Mouse (Mus musculus) induced T-regulatory cell, adult 2 months (primary cell): ENCODE results near the gene Ostf1.
"Not testable (repeated sequence)": the region's sequence is repeated elsewhere in the genome, so short reads cannot be mapped to it uniquely, and the experiment has no call there.

Experiments
- DNase-seq: peaks from one replicate; pipeline ENCODE4 v3.0.0-alpha.2; 2012; ENCODE audit warnings: low read depth

The Ostf1 gene

DNA sequence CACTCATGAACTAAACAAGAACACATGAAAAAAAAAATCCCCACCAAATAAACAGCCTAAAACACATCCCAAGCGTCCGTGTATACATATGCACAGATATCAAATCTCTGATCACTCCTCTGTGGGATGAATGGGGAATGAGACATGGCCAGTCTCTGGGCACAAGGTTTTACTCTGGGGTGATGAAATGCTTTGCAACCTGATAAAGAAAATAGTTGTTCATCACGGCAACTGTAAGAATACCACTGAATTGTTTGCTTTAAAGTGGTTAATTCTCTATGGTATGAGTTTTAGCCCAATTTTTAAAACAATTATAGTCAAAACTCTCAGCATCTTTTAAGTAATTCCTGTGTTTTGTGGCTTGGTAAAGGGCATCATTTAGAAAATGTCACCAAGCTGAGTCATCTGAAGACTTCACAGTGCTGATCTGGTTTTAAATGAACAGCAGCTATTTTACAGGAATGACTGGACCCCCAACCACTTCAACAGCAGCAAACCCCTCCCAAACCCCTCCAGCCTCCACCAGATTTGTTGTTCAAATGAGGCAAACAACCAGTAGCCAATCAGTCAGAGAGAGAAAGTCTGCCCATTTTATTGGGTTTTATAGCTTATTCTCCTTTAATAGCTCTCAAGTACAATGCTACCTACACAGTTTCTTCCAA lies 33.2 kb downstream of the Ostf1 start:
- peak; percentile 75 for DNase-seq

DNA sequence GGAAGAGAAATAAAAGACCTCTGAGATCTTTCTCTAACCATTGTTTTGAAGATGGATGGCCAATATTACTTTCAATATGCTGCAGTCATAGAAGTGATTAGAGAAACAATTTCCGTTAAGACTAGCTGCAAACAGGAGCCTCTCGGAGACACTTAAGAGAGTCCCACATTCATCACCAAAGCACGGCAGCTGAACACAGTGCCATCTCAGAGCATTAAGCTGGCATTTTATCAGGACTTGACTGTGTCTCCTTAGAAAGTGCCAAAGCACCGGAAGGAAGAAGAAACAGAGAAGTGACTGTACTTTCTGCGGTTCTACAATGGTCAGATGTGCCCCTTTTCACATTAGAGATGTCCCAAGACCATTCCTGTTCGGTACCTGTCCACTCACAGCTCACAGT lies 33.9 kb downstream of the Ostf1 start:
- DNase-seq: no peak

DNA sequence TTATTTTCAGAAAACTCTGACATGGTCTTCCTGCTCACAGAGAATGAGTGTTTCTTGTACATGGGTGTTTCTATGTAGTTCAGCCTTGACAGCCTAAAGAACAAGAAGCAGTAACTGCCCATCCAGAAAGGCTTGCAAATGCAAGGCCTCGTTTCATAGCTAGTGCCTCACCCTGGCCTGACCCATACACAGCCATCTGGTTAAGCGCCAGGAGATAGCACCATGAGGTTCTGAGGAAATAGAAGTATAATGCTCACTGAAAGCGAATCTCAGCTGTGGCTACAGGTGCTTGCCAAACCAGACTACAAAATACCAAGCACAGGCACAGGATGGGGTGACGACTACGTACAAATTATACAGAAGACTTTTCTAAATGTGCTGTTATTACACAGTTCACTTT lies 34.7 kb downstream of the Ostf1 start:
- no peak for DNase-seq

DNA sequence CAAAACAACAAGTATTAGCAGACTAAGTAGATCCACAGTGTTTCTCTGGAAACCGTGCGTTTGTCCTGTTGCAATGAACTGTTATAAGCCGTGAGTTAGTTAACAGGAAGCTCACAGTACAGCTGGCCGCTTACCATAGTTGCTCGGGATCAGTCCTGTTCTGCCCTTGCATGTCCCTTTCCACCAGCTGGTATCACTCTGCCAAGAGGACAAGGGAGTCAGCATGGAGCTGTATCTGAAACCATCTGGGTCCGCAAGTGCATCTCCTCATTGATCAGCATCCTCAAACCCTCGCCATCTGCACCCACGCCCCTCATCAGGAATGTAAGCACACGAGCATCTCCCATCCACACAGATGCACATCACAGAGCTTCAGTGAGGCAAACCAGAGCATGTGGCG lies 37.9 kb downstream of the Ostf1 start:
- DNase-seq: no peak

DNA sequence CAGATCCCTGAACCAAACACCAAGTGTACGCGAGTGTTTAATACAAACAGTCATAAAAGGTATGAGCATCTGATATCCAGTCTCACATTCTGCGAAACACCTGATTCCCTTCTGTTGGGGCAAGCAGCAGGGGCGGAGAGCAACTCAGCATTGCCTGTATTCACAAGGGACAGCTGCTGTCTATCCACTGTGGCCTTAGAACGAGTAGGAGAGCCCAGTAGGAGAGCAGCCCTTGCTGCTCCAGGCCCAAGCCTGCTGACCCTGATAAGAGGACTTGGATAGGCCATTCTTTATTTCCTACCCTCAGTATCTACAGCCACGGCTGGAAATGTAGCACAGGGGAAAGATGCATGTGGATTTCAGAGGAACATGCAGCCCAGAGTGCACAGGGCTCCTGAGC lies 38.7 kb downstream of the Ostf1 start:
- DNase-seq: no peak

DNA sequence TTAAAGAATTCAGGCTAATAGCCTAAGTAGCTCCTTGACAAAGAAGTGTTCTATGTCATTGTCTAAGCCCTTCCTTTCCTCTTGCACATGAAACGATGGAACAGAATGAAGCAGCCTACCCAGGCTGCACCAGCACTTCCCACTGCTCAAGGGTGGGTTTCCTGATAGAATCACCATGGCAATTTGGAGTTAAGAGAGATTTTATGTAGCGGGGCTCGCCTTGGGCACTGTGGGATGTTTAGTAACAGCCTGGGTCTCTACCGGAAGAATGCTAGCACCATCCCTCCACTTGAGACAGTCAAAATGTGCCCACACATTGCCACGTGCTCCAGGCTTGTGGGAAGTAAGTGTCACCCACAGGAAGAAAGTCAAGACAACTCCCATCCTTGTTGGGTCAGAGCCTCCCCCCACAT lies 40.7 kb downstream of the Ostf1 start:
- peak; percentile 61 for DNase-seq

DNA sequence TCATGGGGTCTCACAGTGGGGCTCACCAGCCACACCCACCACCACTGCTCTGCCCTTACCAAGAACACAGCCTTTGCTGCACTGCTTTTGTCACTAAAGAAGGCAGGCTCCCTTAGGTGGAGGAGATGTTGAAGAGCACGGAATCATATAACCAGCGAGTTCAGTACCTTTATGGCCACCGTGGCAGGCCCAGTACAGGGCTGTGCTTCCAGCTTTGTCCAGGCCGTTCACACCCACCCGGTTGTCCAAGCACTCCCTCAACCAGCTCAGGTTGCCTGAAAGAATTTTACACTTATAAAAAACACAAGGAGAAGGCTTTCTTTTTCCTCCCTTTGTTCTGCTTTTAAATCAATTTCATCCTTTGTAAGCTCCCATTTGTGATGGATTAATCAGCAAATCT lies 41.4 kb downstream of the Ostf1 start:
- DNase-seq: no peak

DNA sequence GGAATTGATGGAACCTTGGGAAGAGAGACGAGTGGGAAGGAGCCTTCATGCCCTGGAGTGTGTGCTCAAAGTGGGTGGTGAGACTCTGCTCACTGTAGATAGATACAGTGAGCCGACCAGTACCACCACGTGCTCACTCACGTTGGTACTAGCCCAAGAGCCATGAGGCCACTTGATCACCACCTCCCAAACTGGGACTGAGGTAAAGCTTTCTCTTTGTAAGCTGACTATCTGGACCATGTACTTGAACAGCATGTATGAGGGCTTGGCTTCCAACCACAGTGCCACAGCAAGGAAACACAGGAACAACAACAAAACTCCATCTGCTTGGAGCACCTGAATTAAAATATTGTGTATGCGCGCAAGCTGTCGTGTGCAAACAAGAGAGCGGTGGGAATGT lies 42.3 kb downstream of the Ostf1 start:
- DNase-seq: no peak

DNA sequence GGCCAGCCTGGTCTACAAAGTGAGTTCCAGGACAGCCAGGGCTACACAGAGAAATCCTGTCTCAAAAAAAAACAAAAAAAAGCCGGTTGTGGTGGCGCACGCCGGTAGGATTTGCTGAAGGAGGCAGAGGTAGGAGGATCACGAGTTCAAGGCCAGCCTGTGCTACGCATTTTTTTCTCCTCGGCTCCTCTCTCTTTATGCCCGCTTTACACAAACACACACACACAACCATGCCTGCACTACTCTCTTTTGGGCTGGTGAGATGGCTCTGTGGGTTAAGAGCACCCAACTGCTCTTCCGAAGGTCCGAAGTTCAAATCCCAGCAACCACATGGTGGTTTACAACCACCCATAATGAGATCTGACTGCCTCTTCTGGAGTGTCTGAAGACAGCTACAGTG lies 42.8 kb downstream of the Ostf1 start:
- not testable (repeated sequence) for DNase-seq

DNA sequence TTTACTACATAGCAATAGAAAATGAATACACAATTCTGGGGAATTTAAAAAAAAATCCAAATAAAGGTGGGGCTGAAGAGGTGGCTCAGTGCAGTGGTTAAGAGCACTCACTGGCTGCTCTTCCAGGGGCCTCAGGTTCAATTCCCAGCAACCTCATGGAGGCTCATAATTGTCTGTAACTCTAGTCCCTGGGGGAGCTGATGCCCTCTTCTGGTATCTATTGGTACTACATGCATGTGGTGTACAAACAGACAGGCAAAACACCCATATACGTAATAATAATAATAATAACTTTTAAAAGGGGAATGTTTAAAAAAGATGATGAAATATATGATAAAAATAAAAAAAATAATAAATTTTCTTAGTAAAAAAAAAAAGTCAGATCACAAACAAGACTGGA lies 43.4 kb downstream of the Ostf1 start:
- DNase-seq: peak; percentile 72

DNA sequence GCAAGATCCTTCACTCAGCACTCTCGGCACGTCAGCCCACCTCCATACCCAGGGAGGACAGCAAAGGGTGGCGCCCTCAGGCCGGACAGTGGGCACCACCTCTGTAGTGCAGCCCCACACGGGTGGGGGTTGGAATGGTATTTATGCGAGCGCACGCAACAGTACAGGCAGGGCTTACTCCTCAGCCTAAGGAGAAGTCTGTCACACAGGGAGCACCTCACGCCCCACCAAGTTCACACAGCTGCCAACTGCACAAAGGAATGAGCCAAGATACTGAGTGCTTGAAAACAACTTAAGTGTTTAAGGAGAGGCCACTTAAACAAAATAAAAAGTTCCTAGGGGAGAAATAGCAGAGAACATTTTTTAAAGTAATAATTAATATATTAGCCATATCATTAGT lies 44.5 kb downstream of the Ostf1 start:
- DNase-seq: no peak

DNA sequence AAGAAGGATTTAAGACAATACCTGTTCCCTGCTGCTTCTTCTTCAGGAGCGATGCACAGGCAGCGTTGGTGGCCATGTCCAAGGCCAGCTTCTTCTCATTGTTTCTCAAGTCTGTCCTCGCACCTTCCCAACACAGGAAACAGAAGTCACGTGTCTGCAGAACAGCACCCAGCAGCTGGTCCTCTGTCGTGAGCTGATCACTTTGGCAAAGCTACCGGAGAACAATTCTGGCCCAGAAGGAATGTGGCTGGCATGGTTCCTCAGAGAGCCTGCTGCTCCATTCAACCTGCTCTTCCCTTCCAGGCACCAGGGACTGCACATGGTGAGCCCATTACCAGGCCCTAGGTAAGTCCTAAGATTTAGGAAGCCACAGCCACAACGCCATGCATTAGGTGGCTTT lies 47.0 kb downstream of the Ostf1 start:
- no peak for DNase-seq

DNA sequence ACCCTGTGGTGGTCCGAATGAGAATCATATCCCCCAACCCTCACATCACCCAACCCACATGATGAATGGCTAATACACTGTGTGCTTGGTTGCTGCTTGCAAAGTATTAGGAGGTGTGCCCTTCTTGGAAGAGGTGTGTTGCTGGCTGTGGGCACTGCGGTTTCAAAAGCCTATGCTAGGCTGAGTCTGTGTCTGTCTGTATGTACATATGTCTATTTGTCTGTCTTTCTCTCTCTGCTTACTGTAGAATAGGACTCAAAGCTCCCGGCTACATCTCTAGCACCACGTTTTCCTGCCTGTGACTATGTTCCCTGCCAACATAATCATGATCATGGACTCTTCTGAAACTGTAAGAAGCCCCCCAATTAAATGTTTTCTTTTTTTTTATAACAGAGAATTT lies 47.9 kb downstream of the Ostf1 start:
- DNase-seq: no peak

DNA sequence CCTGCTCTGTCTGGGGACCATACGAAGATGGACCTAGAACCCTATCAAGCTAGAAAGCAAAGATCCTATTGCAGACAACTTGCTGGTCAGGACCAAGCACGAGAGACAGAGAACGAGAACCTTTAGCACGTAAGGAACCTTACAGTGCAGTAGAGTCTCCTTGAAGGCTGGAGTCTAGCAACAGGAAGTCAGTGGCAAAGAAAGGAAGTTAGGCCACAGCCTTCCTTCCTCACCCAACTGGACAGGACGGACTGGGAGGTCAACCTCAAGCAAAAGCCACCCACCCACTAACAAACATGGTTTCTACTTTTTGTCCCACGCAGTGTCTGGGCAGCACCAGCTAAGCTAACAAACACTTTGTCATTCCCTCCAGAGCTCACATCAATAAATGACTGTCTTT lies 48.7 kb downstream of the Ostf1 start:
- no peak for DNase-seq

DNA sequence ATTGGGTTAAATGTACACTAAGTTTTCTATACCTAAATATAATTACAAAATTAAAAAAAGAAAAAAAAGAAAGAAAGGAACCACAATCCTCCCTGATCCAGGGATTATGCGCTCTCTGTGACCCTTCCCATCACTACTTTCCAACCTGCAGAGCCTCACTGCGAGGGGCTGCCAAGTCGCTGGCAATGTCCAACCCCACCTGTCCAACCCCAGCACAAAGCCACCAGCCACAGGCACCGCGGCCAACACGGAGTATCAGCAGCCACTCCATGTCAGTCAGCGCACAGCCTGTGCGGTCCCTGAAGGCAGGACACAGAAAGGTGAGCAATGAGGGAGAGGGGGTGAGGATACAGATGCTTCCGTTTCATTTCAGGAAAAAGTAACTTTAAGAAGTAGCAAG lies 49.4 kb downstream of the Ostf1 start:
- DNase-seq: no peak

DNA sequence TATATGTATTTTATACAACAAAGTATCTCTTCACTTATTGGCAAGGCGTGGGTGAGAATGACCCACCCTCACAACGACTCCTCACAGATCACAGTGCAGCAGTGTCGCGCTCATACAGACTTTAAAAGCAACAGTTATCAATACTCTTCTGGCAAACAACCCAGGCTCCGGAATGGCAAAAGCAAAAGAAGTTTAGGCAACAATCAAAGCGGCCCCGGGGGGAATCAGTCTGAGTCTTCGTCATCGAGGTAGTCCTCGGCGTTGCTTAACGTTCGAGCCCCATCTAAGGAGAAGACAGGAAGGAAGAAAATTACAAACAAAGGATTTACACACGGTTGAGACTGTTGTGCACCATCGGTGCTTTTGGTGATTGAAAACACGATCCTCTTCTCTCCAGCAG lies 50.6 kb downstream of the Ostf1 start:
- no peak for DNase-seq

DNA sequence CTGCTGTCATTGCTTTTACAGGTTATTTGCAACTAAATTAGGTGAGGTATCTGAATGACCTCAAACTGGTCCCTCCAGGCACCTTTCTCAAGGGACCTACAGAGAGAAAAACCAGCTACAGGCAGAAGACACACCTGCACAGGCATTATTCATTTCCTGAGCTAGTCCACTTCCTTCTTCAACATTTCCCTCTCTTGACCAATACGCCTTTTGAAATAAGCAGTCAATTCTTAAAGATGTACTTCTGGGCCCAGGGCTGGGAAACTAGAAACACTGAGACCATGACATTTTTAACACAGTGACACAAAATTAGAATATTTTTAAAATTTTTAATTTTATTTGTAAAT lies 52.6 kb downstream of the Ostf1 start:
- DNase-seq: no peak

DNA sequence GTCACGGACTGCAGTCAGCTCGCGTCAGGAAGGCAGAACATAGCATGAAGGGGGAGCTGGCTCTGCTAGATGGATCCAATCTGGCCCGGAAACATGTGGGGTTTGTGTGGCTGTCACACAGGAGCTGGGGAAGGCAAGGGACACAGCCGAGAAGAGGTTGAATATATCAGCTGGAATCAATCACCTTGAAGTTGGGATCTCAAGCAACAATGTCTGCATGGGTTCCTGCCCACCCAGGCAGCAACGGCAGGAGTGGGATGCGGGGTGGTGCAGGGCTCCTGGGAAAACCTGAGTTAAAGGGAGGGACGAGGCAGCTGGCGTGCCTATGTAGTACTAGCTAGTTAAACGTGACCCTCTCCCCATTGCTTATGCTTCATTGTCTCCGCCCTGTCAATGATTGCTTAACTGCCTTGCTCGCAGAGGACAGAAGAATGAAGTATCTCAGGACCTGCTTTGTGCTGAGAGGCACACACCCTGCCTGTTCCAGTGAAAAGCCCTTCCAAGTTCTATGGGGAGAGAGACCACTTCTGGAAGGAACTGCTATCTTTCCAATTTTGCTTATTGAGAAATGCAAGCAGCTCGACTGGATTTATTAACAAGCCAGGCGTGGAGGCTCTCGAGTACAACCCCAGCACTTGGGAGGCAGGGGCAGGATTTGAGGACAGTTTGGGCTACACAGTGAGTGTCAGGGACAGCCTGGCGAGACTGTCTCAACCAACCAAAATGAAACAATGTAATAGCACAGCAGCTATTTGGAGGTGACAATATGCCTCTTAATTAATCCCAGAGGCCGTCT lies 53.2 kb downstream of the Ostf1 start:
- DNase-seq: no peak

DNA sequence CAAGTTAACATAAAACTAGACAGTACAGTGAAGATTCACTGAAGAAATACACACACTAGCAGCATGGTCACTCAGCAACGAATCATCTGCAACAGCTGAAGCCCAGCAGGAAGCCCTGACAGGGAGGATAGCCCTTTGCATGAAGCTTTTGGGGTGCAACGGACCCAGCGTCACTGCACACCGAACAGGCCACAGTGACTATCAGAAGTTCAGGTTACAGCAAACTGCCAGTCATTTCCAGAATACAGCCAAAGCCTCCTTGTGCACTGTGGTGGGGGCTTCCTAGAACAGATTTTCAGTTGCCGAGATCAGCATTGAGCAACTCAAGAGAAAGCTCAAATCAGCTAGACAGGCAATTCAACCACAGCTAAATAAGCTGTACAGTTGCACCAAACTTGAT lies 54.3 kb downstream of the Ostf1 start:
- no peak for DNase-seq

DNA sequence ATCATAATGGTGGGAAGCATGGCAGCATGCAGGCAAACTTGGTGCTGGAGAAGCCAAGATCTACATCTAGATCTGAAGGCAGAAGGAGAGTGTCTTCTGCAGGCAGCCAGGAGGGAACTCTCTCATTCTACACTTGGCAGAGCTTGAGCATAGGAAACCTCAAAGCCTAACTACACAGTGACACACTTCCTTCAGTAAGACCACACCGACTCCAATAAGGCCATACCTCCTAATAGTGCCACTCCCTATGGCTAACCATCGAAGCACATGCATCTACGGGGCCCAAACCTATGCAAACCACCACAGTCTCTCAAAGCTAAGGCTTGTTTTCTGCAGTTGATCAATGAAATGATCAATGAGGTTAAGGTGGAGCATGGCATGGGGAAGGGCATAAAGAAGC lies 55.7 kb downstream of the Ostf1 start:
- DNase-seq: no peak

DNA sequence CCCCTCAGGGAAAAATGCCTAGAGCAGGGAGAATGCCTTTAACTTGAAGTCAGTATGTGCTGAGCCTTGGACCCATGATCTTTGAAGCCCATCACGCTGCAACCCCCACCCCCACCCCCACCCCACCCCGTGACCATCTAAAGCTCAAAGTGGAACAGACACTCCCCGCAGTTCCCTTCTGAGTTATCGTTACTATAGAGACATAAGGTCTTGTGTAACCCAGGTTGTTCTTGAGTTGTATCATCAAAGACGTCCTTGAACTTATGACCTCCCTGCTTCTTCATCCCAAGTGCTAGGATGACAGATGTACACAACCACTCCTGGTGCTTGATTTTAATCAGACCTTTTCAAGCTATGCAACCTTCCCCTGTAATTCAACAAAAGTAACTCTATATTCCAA lies 57.7 kb downstream of the Ostf1 start:
- no peak for DNase-seq

DNA sequence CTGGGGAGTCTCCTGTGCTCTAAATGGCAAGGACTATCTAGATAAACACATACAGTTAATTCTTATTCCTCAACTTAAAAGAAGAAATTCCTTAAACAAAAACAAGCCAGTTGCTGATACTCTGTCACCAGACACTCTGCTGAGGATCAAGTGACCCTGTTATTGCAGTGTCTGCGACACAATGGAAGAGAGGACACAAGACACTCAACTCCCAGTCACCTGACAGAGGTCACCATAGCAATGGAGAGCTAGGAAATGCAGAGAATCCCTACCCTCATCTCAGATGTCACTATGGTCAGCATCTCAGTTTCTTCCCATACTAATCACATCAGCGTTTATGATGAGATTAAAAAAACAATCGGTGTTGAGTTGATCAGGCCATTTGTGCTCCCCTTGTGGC lies 58.2 kb downstream of the Ostf1 start:
- DNase-seq: no peak

DNA sequence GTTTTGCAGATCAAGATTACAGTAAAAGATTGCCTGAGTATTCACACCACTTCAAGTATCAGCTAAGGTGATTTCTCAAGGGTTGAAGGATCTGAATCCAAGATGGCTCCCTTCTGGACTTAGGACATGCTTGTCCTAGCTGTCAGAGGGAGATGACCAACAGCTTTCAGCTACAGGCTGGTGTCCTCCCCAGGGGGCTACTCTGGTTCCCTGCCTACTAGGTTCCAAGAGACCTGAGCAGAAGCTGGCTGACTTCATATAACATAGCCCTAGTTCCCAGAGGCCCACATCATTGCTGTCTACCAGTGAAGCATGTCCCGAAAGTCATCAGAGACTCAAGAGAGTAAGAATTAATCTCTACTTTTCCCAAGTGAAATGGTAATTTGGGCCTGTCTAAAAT lies 62.1 kb downstream of the Ostf1 start:
- DNase-seq: no peak

DNA sequence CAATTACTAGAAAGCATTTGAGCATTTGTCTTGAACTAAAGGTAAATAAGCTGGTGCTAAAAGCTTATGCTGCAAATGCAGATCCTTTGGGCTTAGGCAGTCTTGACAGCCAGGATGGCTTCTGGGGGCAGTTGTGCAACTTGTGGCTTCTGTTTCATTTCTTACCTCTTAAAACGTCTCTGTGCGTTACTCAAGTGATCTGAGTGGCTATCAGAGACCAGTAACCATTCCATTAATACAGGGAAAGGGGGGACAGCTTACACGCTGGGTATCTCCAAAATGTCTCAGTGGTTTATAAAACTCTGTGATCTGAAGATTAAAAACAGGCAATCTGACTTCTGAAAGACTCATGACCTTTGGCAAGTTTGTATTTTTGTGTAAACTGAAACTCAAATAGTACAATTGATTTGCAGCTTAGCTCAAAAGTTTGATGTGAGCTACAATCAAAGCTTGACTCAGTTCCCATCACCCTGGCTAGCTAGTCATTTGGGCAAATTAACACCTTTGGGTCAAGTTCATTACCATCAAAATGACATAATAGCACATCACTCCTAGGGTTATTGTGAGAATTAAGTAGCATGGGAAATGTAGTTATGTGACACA lies 62.7 kb downstream of the Ostf1 start:
- no peak for DNase-seq
